Mouse (Mus musculus): ENCODE data around the gene Src.
"Not testable (repeated sequence)": the region's sequence is repeated elsewhere in the genome, so short reads cannot be mapped to it uniquely, and the experiment has no call there.

Gene Src

DNA sequence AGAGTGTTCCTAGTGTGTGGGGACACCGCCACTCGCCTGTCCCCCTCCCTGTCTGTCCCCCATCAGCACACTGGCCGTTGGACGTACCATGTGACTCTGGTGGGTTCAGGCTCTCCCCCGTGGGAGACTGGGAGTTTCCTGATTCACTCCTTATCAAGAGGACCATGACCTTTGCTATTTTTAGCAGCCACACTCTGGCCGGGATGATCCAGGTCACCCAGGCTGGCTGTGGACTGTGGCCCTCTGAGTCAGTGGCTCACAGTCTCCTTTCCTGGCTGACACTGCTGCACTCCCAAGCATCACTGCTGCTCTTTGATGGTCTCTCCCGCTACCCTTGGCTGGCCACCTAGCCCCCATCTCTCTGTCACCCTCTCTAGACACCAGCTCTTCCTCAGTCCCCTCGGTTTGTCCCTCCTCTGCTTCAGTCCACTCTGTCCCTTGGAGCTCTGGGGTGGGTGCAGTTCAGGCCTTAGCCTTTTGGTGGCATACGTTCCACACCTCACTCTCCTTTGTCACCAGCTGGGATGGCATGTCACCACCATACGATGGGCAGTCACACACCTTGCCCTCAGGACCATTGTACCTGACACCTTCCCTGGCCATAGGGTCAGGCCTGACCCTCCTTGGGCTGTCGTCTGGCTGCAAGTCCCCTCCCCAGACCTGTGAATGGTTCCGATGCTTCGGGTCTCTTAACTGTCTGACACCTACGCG, 61.8 kb downstream of the Src start:
- DNase-seq (ENCODE audit: low read depth) = no peak

DNA sequence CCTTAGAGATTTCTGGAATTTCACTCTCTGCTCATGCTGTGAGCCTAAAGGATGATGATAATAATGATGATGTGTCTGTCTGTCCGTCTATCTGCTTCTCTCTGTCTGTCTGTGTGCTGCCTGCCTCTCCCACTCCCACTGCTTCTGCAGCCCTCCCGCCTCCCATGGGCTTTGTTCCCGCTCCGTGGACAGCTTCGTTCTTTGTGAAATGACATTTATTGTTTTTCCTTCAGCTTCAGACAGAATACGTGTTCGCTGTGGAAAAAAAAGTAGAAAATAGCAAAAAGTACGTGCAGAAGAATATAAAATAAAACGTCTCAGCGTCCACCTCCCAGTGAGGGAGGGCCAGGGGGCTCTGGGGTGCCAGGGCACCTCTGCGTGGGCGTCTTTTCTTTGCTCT, 64.5 kb downstream of the Src start:
- DNase-seq (ENCODE audit: low read depth) = no peak

DNA sequence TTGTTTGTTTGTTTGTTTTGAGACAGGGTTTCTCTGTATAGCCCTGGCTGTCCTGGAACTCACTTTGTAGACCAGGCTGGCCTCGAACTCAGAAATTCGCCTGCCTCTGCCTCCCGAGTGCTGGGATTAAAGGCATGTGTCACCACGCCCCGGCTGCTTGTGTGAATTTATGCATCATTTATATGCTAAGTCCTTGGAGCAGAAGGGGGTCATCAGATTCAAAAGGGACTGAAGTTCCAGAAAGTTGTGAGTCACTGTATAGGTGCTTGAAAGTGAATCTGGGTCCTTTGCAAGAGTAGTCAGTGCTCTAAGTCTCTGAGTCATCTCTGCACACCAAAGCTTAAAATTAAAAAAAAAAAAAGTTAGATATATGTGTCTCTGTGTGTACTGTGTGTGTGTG, 68.3 kb downstream of the Src start:
- DNase-seq (ENCODE audit: low read depth) = not testable (repeated sequence)

DNA sequence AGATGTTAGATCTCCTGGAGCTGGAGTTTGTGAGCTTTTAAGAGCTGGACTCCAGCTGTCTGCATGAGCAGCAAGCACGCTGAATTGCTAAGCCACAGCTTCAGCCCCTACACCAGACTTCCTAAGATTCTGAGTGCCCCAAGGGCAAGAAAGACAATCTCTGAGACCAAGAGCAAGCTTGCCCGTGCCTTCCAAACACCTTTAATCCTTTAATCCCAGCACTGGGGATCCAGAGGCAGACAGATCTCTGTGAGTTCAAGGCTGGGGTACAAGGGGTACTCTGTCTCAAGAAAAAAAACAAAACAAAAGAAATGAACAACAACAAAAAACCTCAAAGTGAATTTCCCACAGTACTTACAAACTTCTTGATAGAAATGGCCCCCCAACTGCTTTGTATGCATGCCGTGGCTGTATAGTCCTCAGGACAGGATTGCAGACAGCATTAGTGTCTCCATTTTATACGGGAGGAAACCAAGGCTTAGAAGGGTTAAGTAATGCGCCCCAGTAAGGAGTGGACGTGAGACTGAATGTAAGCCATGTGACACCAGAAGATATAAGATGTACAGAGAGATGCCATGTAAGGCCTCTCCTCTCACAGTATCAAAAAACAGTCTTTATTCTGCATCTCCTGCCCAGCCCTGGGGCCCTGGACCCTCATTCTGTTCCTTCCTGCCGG, 68.9 kb downstream of the Src start:
- DNase-seq (ENCODE audit: low read depth) = no peak

DNA sequence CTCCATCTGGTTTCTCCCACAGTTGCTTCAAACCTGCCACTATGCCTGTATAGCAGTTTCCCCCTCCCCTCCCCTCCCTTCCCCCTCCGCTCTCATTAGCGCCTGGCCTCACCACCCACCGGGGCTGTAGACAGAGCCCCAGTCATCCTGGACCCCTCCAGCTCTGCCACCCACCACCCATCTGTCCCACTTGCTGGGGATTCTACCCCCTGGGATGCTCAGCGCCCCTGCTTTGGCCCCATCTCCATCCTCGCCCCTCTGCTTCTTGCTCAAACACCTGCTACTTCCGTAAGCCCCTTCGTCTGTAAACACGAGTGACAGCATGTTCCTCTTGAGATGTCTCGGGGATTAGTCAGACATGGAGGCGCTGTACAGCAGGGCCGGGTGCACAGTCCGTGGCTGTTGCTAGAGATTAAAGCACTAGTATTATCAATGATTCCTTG, 69.5 kb downstream of the Src start:
- DNase-seq (ENCODE audit: low read depth) = no peak

DNA sequence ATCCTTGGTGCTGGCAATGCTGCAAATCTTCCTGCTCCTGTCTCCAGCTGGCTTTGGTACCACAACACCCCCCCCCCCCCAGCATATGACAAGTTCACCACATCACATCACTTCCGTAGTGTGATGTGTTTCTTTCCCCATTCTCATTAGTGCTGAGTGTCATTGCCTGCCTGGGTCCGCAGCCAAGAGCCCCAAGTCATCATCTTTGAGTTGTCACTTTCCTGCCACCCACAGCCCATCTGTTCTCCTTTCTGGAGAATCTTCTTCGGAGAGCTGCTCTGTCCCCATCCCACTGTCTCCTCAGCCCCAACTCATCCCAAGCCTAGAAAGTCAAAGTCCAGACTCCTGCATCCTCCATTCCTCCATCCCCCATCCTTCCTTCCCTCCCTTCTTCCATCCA, 75.0 kb downstream of the Src start:
- no peak for DNase-seq (ENCODE audit: low read depth)

DNA sequence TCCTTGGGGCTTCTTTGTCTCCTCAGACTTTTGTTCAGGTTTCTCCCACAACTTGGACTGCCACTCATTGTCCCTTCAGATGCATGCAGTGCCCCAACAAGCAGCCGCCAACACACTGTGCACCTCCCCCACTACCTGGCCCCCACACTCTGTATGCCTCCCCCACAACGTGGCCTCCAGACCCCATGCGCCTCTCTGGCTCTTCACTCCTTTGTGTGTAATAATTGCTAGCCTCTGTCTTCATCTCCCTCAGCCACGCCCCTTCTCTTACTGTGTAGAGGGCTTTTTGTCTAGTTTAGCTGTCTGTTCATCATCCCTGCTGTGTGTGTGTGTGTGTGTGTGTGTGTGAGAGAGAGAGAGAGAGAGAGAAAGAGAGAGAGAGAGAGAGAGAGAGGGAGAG, 80.3 kb downstream of the Src start:
- no peak for DNase-seq (ENCODE audit: low read depth)

DNA sequence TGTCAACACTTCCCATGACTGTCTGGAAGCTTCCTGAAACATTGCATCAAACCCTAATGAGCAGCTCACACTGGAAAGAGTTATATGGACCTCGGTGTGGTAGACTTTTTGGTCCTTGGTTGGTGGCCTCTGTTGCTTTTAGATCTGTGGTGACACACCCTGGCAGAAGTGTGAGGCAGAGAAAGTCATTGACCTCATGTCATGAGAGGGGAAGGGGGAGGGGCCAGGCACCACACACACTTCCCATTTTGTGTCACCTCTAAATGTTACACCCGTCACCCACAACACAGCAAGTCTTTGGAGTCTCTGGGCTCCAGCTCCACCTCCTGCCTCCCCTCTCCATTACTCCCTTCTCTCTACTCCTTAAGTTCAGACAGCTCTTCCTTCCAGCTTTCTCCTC, 82.1 kb downstream of the Src start:
- no peak for DNase-seq (ENCODE audit: low read depth)

DNA sequence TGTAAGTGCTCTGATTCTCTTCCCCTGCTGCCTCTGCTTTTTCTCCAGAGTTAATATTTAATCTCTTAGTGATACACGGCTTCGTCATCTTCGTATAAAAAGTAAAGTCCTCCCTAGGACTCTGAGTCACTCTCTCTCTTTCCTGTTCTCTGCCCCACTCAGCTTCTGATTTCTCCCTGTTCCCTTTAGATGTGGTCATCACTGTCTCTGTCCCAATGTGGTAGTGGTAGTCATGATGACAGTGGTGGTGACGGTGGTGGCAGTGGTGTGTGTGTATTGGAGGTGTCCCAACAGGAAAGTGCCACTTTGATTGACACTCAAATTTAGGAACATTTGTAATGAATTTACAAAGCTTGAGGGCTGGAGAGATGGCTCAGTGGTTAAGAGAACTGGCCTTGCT, 83.1 kb downstream of the Src start:
- DNase-seq (ENCODE audit: low read depth) = no peak

DNA sequence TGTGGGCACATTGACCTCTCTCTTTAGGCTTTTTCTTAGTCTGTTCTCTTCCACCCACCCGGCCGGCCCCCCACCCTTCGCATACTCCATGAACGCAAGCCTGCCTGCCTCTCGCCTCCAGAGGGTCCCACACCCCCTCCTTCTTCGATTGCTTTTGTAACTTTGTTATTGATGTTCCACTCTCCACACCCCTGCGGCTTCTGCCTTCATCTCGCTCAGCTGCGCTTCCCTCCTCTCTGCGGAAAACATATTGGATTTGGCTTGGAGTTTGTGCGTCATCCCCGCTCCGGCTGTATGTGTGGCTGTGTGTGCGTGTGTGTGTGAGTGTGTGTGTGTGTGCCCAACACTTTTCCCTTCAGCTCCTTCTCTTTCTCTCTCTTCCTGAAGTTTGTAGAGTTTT, 88.5 kb downstream of the Src start:
- no peak for DNase-seq (ENCODE audit: low read depth)

DNA sequence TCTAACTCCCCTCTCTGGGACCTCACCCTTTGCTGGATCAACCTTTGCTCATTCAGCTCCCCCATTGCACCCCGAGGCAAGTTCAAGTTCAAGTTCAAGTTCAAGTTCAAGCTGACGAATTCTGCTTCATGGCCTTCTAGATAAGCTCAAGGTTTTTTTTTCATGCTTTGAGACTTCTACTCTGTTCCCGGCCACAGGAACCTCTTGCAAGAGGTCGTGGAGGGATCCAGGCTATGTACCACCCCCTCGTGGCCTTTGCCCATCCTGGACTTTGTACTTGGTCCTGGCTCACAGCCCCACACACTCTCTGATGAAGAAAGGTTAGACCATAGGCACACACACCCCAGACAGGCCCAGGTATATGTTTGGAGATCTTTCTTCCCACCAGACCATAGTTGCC, 90.9 kb downstream of the Src start:
- no peak for DNase-seq (ENCODE audit: low read depth)

DNA sequence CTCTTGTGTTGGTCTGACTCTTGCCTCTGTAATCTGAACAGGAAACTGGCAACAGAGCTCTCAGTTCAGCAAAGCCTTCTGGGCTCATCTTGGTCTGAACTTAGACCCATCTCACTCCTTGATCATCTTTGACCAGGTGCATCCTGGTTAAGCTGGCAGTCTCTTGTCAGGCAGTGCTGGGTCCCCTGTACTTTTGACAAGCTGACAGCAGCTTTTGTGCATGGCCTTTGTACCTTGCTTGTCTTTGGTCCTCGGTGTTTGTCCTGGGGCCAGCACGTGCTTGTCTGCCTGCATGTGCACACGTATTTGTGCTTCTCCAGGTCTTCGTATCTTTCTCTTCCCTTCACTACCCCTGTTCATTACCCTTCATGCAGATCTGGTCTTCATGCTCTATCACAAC, 91.8 kb downstream of the Src start:
- DNase-seq (ENCODE audit: low read depth) = no peak

DNA sequence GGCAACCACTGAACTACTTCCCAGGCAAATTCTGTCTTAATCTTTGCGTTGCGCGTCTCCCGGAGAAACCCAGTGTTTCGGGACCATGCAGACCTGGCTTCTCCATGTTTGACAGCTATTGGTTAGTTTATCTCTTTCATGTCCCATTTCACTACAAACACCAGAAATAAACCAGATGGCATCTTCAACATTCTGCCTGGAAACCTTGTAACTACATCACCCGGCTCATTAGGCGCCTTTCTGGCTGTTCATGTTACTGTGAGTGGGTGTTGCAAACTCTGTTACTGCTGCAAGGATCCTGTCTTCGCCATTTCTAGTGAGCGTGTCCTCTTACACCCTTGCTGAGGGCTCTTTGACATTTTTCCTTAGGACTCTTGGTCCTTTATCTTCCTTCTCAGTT, 94.6 kb downstream of the Src start:
- no peak for DNase-seq (ENCODE audit: low read depth)

DNA sequence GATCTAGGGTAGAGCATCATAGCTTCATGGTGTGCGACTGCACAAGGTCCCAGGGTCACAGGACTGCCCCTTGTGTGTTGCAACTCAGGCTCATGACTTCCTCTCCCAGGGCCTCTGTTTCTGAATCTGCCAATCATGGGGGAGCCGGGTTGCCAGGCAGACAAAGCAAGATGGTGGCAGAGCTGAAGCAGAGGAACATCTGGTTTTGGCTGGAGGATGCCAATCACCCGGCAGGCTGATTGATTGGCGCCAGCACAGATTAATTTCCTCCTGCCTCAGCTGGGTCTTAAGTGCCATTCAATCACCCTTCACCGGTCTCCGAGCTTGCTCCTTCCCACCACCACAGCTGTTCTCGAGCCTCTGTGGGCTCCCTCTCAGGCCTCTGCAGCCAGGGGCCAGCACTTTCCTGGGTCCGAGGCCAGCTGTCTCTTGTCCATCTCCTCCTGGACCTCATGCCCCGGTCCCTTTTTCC, 95.5 kb downstream of the Src start:
- DNase-seq (ENCODE audit: low read depth) = no peak

DNA sequence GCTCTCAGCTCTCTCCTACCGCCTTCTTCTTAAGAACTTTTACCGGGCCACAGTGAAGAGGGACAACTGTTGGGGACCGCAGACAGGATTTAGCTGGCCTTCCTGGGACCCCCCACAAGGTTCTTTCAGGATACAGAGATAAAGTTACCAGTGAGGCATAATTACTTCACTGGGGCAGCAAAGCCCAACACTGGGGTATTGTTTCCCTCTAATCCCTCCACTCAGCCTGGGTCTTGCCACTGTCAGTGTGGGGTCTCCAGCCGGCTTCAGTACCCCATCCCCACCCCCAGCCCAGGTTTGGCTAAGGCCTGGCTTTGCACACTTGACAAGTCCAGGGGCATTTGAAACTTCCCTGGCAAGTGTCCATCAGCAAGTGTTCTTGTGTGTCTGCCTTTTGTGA, 96.1 kb downstream of the Src start:
- no peak for DNase-seq (ENCODE audit: low read depth)

DNA sequence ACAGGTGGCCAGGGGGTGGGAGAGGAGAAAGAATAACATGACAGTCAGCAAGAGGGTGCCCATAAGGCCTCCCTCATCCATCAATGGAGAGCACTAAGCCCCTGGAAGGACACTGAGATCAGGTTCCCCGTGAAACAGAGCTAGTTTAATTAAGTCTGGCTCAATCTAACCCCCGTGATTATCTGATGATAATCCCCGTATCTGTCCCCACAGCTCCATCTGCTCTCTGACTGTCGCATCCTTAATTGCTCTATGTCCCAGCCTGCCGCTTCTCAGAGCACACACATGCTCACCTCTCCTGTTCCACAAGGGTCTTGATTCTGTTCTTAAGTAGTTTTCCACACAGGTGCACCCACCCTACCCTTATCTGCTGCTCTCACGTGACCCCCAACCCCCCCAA, 99.3 kb downstream of the Src start:
- no peak for DNase-seq (ENCODE audit: low read depth)

DNA sequence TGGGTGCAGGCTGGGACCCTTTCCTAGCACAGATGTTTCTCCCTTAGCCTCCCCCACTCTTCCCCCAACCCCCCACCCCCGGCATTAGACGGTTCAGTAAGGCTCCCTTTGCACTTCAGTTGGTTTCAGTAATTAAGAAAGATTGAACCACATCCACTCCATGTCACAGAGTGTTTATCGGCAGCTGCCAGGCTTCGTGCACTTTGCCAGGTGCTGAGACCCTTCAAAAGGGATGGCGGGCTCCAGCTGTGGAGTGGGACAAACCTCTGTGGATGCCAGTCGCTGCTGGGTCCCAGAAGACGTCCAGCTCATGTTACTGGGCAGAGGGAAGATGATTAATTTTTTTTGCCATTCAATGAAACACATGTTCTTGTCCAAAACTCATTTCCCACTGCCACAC, 100.2 kb downstream of the Src start:
- DNase-seq (ENCODE audit: low read depth) = no peak

DNA sequence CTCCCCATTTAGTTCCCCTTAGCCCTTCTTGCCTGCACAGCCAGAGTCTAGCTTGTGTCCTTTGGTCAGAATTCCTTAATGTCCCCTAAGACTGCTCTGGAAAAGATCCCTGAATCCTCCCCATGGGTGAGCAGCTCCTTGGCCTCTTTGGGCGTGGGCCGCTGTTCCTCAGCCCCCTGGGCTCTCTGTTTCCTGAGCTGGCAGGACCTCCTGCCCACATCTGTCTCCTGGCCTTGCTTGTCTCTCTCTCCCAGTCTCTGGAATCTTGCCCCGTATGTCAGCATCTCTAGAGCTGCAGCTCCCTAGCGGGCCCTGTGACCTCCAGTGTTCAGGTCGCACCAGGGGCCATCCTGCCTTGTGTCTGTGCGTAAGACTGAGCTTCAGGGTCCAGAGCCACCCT, 101.2 kb downstream of the Src start:
- DNase-seq (ENCODE audit: low read depth) = no peak

DNA sequence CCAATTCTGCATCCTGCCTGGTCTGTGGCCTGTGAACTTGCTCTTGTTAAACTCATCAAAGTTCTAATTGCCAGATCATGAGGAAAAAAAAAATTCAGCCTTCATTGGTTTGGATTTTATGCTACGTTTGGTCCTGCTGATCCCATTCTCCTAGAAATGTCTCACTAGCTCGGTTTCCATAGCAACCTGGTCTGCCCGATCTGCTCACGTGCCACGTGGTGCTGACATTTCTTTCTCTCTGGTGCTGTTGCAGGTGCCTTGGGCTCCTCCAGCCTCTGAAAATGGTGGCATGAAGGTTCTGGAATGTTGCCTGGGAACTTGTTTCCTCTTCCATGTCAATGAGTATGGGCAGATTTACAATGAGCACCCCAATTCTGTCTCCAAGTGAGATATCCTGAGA, 102.3 kb downstream of the Src start:
- no peak for DNase-seq (ENCODE audit: low read depth)

Data from fibroblast of lung, adult 2 months (primary cell).